Mouse (Mus musculus): ENCODE measurements around the gene Zfp366.

GRCm38 (mm10) chr13:99233333-99233732 lies 48.7 kb downstream of the Zfp366 start:
- TF ChIP-seq POLR2A (IDR thresholded peaks at IDR 0.05; ENCODE audit: low read depth, low read length) (no peak), CTCF (IDR thresholded peaks at IDR 0.05; ENCODE audit: extremely low read depth, insufficient read length, insufficient replicate concordance, low read depth, low read length) (no peak)
